Mouse (Mus musculus) 416B (cell line): ENCODE results near the gene Cacnb4.

Source experiments
- DNase-seq: peaks from one replicate; pipeline ENCODE4 v3.0.0; 2011; ENCODE audit warnings: low read depth

Cacnb4 gene

DNA sequence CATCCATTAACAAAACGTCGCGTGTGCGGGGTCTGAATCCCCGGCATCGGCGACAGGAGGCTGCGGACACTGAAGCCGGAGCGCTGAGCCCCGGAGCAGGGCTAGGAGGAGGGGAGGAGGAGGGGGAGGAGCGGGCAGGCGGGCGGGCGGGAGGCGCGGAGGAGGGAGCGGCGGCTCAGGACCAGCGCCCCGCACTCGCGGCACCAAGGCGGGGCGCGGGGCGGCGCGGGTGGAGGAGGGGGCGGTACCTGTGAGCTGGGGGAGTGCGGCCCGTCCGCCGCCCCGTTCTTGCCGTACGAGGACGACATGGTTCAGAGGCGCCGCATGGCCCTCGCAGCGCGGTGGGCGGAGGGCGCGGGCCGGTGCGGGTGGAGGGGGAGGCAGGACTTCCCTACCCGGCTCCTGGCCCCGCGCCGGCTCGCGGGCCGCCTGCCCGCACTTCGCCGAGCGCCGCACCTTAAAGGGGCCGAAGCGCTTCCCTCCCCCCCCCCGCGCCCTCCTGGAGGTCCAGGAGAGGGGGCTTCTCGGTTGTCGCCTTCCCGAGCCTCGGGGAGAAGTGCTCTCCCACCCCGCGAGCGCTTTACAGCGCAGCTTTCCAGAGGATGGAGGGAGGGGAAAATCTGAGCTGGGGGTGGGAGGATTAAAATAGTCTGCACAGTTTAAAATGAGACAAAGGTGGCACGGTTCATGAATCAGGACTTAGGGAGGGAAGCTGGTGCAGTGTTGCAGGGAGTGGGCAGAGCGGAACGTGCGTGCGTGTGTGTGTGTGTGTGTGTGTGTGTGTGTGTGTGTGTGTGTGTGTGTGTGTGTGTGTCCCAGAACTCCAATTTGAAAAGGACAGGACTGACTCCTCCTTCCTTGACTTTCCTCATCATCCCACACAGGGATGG, at the start of gene Cacnb4:
Gene Cacnb4 (minus strand): TSS at position 809 of the 890 bp plus-strand sequence.
- no peak for DNase-seq

DNA sequence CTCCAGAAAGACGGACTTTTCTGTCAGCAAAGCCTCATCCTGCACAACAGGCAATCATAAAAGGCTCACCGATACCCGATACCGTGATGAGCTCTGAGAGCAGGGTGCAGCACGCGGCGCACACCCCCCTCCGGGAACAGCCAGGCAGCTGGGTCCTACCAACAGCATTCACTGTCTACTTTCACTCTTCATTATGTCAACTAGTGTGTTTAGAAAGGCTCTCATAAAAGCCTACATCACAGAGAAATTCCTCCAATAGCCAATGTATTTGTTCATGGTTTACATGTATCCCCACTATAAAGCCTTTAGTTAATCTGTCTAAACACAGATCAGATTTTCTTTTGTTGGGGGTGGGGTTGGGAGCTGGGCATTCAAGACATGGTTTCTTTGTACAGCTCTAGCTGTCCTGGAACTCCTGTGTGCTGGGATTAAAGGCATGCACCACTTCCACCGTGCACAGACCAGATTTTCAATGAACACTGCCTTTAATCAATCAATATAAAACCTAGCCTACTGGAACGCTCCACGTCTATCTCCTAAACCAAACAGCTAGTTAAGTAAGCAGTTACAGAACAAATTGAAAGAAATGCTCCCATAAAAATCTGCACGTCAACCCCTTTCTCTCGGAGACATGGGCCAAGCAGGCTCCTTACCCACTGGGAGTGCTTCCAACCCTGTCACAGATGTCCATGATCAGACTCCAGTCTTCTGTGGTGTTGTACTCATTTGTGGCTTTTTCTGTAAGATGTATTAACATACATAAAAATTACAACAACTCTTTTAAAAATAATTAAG, 43.8 kb upstream of the Cacnb4 start:
- no peak for DNase-seq

DNA sequence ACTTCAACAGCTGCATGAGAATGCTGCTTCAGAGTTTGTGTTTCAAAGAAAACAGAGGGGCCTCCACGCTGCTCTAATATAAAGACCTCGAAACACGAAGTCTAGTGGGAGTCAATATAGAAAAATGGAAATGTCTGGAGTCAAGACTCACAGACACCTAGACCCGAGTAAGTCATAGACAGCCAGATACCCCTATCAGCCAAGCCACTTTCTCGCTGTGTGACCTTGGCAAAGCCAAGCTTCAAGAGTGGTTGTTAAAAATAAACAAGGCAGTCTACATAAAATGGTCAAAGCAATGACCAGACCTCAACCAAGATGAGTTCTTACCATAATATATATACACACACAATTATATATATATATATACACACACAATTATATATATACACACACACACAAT, 40.4 kb upstream of the Cacnb4 start:
- no peak for DNase-seq

DNA sequence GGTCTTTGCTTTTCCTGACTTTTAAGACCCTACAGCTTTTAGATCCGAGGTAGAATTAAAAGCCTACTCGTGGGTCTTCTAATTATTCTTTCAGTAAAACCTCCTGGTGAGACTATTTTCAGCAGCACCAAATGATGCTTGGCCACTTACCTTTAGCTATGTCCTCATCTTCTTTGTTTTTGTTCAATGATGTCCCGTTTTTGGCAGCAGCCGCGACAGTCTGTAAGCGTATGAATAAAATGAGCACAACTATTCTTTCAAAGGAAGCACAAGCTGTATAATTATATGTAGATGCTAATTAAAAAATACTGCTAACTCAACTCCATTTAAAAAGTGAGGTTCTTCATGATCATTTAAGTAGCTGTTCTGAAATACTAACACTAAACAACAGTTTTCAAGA, 38.9 kb upstream of the Cacnb4 start:
- no peak for DNase-seq

DNA sequence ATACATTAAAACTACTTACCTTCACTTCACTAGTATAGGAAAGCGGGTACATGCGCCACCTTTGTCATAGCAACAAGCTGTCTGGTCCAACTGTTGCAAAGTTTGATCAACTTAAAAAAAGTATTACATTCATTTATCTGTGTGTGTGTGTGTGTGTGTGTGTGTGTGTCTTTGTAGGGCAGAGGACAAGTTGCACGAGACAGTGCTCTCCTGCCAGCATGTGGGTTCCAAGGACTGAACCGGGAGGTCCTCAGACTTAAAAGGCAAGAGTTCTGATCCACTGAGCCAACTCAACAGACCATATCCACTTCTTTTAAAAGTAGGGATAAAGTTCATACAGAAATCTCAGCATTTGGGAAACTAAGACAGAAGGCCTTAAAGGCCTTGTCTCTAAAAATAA, 37.5 kb upstream of the Cacnb4 start:
- DNase-seq = no peak

DNA sequence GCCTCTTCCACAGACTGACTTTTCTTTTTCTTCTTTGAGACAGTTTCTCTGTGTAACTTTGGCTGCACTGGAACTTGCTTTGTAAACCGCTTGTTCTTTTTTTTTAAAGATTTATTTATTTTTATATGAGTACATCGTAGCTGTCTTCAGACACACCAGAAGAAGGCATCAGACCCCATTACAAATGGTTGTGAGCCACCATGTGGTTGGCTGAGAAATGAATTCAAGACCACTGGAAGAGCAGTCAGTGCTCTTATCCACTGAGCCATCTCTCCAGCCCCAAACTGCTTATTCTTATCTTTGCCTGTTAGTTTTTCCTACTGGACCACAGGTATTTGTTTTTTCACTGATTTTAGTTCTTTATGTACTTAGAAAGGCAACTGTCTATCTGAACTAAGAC, 34.2 kb upstream of the Cacnb4 start:
- DNase-seq = no peak

GRCm38 (mm10) chr2:52709417-52709816, 32.8 kb upstream of the Cacnb4 start:
- DNase-seq = no peak

DNA sequence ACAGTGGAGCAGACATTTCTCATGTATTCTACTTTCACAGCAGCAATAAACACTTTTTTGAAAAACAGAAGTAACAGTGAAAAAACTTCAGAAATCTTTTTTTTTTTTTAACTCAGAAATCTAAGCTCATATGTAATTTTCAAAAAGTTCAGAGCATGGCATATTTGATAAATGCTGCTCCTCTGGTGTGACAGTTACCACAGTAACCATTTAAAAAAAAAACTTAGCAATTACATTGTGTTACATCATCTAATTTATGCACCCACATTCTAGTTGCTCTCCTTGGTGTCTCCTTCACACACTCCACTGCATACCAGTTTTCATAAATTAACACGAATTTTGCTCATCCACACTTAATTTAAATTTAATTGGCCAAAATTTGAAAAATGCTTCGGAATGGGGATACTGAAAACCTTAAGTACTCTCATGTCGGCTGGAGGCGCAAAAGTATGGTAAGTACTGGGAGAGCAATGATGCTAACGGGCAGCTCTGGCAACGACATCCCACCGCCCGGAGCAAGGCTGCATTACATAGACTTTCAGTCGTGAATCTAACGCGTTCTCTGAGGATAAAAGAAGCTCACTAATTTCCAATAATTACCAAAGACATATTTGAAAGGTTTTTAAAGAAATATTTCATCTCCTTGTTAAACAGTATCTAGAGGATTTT, 24.9 kb upstream of the Cacnb4 start:
- peak; percentile 8 for DNase-seq

DNA sequence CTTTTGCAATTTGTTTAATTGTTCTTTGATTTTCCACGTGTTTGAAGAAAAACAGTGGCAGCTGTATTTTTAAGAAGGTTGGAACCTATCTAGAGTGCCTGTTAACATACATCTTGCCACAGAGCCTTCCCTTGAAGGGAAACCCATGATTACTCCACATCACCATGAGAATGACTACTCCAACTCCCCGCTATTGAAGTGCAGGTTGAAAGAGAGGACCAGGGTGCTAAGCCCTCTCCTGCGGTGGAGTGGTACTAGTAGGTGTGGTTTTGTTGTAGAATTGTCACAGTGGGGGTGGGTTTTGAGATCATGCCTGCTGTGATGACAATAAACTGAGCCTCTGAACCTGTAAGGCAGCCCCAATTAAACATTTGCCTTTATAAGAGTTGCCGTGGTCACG, 23.7 kb upstream of the Cacnb4 start:
- no peak for DNase-seq

GRCm38 (mm10) chr2:52694604-52695003, 18.0 kb upstream of the Cacnb4 start:
- DNase-seq = no peak

GRCm38 (mm10) chr2:52691745-52692144, 15.1 kb upstream of the Cacnb4 start:
- DNase-seq = no peak

DNA sequence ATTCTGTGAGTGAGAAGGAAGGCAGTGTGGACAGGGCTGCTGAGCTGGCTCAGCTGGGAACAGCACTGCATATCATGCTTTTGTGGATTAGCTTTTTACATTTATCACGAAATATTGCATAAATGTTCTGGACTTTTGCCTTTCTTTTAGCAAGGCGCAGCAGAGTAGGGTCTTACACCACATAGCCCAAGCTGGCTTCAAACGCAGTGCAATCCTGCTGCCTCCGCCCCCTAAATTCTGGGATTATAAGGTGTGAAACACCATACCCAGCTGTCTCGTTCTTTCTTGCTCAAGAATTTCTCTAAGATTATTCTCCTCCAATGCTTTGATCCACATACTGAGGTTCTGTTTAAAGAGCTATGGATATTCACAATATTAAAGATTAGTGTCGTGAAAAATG, 10.0 kb upstream of the Cacnb4 start:
- DNase-seq = no peak

- no peak for DNase-seq
These were observed 958 bp upstream of the Cacnb4 start for GRCm38 (mm10) chr2:52677589-52677988.

GRCm38 (mm10) chr2:52676913-52677303, 277 bp upstream of the Cacnb4 start:
- DNase-seq = no peak

DNA sequence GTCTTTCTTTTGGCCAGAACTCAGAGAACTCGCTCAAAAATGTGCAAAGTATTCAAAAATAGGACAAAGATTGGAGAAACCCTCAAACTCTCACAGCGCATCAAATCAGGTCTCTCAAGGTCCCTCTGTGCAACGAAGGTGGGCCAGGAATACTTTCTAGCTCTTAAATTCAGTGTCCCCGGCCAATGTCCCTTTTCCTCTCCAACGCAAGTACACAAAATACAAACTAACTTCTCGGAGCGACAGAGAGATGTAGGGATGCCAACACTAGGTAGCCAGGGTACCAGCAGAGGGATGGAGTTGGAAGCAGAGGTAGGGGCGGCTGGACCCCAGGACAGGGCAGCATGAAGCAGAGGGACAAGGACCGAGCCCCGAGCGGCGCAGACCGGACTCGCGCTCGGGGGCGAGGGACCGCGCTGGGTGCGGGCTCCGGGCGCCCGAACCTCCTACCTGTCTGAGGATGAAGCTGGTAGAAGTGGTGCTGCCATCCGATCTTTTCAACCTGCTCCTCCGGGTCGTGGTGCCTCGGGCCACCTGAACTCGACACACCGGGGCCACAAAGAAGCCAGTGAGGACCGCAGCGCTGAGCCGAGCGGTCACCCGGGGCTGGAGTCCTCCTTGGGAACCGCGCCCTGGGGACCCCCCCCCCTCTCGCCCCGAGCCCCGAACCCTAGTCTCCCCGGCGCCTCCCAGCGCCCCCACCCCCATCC, 1.2 kb downstream of the Cacnb4 start:
- no peak for DNase-seq

DNA sequence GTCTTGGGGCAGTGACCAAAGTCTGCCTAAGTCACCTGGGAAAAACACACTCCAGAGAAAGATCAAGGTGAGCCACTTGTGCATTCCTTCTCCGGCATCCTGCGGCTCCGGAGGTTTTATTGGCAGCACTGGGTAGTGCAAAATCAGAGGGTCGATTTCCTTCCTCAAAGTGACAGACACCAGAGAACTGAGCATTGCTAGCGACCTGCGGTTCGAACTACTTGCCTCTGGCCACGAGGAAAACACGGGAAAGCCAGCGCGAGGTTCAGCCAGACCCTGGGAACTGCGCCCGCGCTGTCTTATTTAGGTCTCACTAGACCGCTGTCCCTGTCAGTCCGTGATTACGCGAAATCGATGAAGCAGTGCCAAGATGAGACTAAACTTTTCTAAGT, 1.7 kb downstream of the Cacnb4 start:
- no peak for DNase-seq

DNA sequence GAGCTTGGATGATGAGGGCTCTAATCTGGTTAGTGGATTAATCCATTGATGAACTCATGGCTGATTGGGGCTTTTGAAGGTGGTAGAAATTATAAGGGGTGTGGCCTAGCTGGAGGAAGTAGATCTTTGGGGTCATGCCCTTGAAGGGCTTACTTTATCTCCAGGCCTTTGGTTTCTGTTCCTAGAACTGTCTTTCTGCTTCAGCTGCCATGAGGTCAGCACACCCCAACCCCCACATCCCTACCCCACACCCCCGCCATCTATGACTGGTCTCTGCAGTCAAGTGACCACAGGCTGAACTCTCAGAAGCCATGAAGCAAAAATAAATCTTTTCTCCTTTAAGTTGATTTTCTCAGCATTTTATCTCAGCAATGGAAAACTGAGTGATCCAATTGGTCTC, 3.5 kb downstream of the Cacnb4 start:
- DNase-seq = no peak

DNA sequence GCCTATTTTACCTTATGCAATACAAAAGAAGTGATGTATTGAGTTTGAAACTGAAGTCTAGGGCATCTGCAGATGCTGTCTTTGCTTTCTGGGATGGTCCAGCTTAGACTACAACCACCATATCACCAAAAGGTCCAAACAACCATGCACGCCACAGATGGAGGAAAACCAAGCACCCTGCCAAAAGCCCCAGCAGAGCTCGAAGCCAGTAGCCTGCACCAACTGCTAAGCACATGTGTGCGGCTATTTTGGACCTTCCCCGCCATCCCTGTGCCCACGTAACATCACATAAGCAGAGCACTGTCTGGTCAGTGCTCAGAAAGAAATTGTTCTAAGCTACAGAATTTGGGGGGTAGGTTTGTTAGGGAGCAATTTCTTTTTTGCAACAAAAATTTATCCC, 5.9 kb downstream of the Cacnb4 start:
- no peak for DNase-seq

GRCm38 (mm10) chr2:52668480-52668879, 8.2 kb downstream of the Cacnb4 start:
- DNase-seq = no peak

GRCm38 (mm10) chr2:52656722-52657121, 19.9 kb downstream of the Cacnb4 start:
- no peak for DNase-seq

- DNase-seq = no peak
These were observed 22.1 kb downstream of the Cacnb4 start for GRCm38 (mm10) chr2:52654541-52654940.

GRCm38 (mm10) chr2:52651547-52651946, 25.1 kb downstream of the Cacnb4 start:
- no peak for DNase-seq
